Mouse (Mus musculus) G1E (cell line): ENCODE measurements at regions not wholly inside any gene's neighbourhood (a gene's known extent, or its start where the extent isn't known, plus 50 kb on each side); places are given as distances from the start of the nearest gene placed in this dataset.

Experiments
- ATAC-seq: 2 replicates; pipeline ENCODE4 v1.8.0; 2016; ENCODE audit warnings: mild to moderate bottlenecking; ENCODE audit not compliant: insufficient number of reproducible peaks, poor library complexity, low FRiP score, severe bottlenecking; ENCODE audit errors: extremely low read depth
- DNase-seq: peaks from one replicate; pipeline ENCODE4 v3.0.0; 2012; ENCODE audit warnings: low spot score
- H3K27me3 ChIP-seq: 2 replicates; pipeline ENCODE4 v1.6.1; 2012; ENCODE audit warnings: mild to moderate bottlenecking, low read length, inconsistent platforms; ENCODE audit not compliant: insufficient read depth
- H3K36me3 ChIP-seq: replicated peaks from 2 replicates; pipeline ENCODE3; 2012; ENCODE audit warnings: mild to moderate bottlenecking, inconsistent platforms
- H3K4me1 ChIP-seq: 2 replicates; pipeline ENCODE4 v1.6.1; 2012; ENCODE audit warnings: low read depth, low read length, inconsistent platforms, mixed read lengths; ENCODE audit not compliant: insufficient read depth
- H3K4me3 ChIP-seq: 2 replicates; pipeline ENCODE4 v1.5.1; 2012; ENCODE audit warnings: low read depth, mild to moderate bottlenecking, inconsistent platforms, low read length, moderate library complexity, mixed read lengths
- H3K9me3 ChIP-seq: replicated peaks from 2 replicates; pipeline ENCODE4 v1.6.1; 2012; ENCODE audit warnings: inconsistent platforms
- CTCF ChIP-seq: IDR thresholded peaks from 2 replicates; pipeline ENCODE4 v1.5.1; 2012; ENCODE audit warnings: low read depth, low read length, inconsistent platforms, mixed read lengths
- GATA1 ChIP-seq: IDR thresholded peaks from 2 replicates; pipeline ENCODE4 v1.6.1; 2012; ENCODE audit warnings: borderline replicate concordance, low read length, inconsistent platforms, mixed read lengths
- GATA2 ChIP-seq: IDR thresholded peaks from 2 replicates; pipeline ENCODE4 v1.6.1; 2012; ENCODE audit warnings: low read depth, low read length, inconsistent platforms, borderline replicate concordance
- POLR2AphosphoS5 ChIP-seq: IDR thresholded peaks from 2 replicates; pipeline ENCODE4 v1.6.1; 2012; ENCODE audit warnings: low read depth, low read length, inconsistent platforms; ENCODE audit not compliant: insufficient replicate concordance
- TAL1 ChIP-seq: conservative IDR thresholded peaks from 2 replicates; pipeline ENCODE4 v1.6.1; 2012; ENCODE audit warnings: low read depth, low read length, inconsistent platforms, mixed read lengths

- no peaks in the 10 kb centered on the region for H3K4me1 ChIP-seq
- no peak overlapping the region for H3K4me3 ChIP-seq
- TF ChIP-seq TAL1 (no peak), CTCF (no peak), GATA1 (no peak), GATA2 (no peak), POLR2AphosphoS5 (no peak)
- ATAC-seq (no peak), DNase-seq (no peak)
- no peaks in the 10 kb centered on the region for H3K9me3 ChIP-seq
- H3K27me3 ChIP-seq = 0 out of 2 replicates have a peak, but pooled peaks cover 5% of the 10 kb centered on the region
- H3K36me3 ChIP-seq = no peaks in the 10 kb centered on the region
These were observed 262.7 kb upstream of the Hs6st1 start for GRCm38 (mm10) chr1:35805546-35805945.

DNA sequence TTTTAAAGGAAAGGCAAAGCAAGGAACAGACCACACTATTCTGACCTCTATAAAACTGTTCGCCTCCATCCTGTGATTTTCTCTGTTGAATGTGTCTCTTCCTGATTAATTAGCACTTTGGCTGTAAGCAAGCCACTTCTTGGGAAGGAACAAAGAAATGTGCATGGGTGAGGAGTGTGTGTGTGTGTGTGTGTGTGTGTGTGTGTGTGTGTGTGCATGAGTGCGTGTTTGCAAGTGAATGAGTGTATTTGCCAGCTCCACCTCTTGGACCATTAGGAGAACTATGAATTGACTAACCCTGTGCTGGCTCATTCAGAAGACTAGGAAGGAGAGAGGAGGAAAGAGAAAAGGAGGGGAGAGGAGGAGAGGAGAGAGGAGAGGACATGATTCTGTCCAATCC, 261.9 kb upstream of the Hs6st1 start:
- 0 out of 2 replicates have a peak, but pooled peaks cover 5% of the 10 kb centered on the region for H3K27me3 ChIP-seq
- DNase-seq (no peak), ATAC-seq (no peak)
- no peaks in the 10 kb centered on the region for H3K4me1 ChIP-seq
- no peaks in the 10 kb centered on the region for H3K36me3 ChIP-seq
- H3K4me3 ChIP-seq = no peak overlapping the region
- TF ChIP-seq GATA2 (no peak), TAL1 (no peak), CTCF (no peak), POLR2AphosphoS5 (no peak), GATA1 (no peak)
- H3K9me3 ChIP-seq = no peaks in the 10 kb centered on the region

- no peak for DNase-seq
- Histone ChIP-seq H3K4me1 (no peaks in the 10 kb centered on the region), H3K9me3 (no peaks in the 10 kb centered on the region), H3K36me3 (no peaks in the 10 kb centered on the region), H3K27me3 (0 out of 2 replicates have a peak, but pooled peaks cover 5% of the 10 kb centered on the region), H3K4me3 (no peak overlapping the region)
- TF ChIP-seq GATA1 (no peak), GATA2 (no peak), POLR2AphosphoS5 (no peak), TAL1 (no peak), CTCF (no peak)
- no peak for ATAC-seq
These were observed 261.5 kb upstream of the Hs6st1 start for GRCm38 (mm10) chr1:35806731-35807130.

DNA sequence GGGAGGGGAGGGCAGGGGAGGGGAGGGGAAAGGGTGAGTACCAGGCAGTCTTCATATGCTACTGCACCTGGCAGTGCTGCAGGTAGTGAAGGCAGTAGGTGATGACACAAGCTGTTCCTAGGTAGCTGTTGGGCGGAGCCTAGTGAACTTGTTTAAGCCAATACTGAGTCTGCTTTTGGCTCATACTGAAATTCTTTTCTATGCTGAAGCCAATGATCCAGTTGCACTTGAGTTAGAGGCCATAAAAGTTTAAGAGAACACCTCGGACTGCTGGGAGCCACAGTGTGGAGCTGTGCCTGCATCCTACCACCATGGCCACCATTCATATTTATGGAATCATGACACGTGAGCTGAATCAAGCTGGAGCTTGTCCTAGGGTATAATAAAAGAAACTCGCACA, 259.3 kb upstream of the Hs6st1 start:
- no peaks in the 10 kb centered on the region for H3K36me3 ChIP-seq
- DNase-seq = no peak
- H3K27me3 ChIP-seq = 0 out of 2 replicates have a peak, but pooled peaks cover 2% of the 10 kb centered on the region
- ATAC-seq = no peak
- H3K4me3 ChIP-seq = no peak overlapping the region
- H3K9me3 ChIP-seq = no peaks in the 10 kb centered on the region
- no peak for TF ChIP-seq GATA2
- TF ChIP-seq CTCF = no peak
- no peak for TF ChIP-seq POLR2AphosphoS5
- TF ChIP-seq GATA1 = no peak
- no peak for TF ChIP-seq TAL1
- no peaks in the 10 kb centered on the region; the same call in 1 of the 2 replicates for H3K4me1 ChIP-seq

GRCm38 (mm10) chr1:35809341-35809740, 258.9 kb upstream of the Hs6st1 start:
- ATAC-seq (no peak), DNase-seq (no peak)
- TF ChIP-seq GATA2 = no peak
- no peak for TF ChIP-seq POLR2AphosphoS5
- TF ChIP-seq CTCF = no peak
- no peak for TF ChIP-seq GATA1
- no peak for TF ChIP-seq TAL1
- H3K4me1 ChIP-seq = no peaks in the 10 kb centered on the region; the same call in 1 of the 2 replicates
- H3K9me3 ChIP-seq = no peaks in the 10 kb centered on the region
- 0 out of 2 replicates have a peak, but pooled peaks cover 2% of the 10 kb centered on the region for H3K27me3 ChIP-seq
- no peaks in the 10 kb centered on the region for H3K36me3 ChIP-seq
- H3K4me3 ChIP-seq = no peak overlapping the region

GRCm38 (mm10) chr1:35810571-35811342, 257.4 kb upstream of the Hs6st1 start:
- Histone ChIP-seq H3K4me1 (no peaks in the 10 kb centered on the region; the same call in 1 of the 2 replicates), H3K36me3 (no peaks in the 10 kb centered on the region), H3K27me3 (no peaks in the 10 kb centered on the region), H3K4me3 (no peak overlapping the region), H3K9me3 (no peaks in the 10 kb centered on the region)
- DNase-seq (no peak), ATAC-seq (no peak)
- no peak for TF ChIP-seq GATA2
- TF ChIP-seq GATA1 = no peak
- no peak for TF ChIP-seq TAL1
